Mouse (Mus musculus): ENCODE measurements at regions not wholly inside any gene's neighbourhood (a gene's known extent, or its start where the extent isn't known, plus 50 kb on each side); places are given as distances from the start of the nearest gene placed in this dataset.

GRCm38 (mm10) chr15:6934564-6934980, 59.8 kb upstream of the Osmr start:
- DNase-seq (ENCODE audit: low spot score in 2 of 2), result no peak

- no peak for DNase-seq (ENCODE audit: low spot score in 2 of 2)
Measured at GRCm38 (mm10) chr15:6941491-6941890, 66.7 kb upstream of the Osmr start.

DNA sequence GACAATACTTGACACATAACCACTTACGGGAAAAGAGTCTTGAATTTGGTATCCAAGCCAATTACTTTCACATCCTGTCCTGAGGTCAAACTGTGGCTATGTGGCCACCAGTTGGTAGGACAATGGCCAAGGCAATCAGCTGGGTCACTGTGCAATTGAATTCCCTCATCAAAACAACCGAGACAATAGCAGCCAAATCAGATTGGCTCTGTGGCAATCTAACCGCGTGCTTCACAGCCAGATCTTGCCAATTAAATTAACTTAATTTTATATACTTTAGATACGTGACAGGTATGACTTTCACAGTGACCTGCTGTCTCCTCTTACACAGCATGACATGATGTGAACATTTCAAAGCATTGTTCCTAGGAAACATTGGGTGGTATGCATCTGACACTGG, 74.5 kb upstream of the Osmr start:
- no peak for DNase-seq (ENCODE audit: low spot score in 2 of 2)

GRCm38 (mm10) chr15:6949686-6950085, 74.9 kb upstream of the Osmr start:
- DNase-seq (ENCODE audit: low spot score in 2 of 2), result no peak

DNA sequence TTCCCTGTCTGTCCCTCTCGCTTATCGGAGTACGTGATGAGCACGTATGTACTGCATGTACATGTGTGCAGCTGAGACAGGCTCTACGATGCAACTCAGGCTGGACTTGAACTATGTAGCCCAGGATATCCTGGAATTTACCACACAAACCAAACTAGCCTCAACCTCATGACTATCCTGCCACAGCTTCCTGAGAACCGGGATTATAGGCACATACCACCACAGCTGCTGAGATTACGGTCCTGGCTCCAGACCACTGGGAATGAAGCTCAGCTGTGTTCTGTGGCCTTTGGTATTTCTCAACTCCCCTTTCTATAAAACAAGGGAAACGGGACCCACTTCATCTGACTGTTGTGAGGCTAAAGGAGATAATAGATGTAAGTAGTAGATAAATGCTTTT, 75.7 kb upstream of the Osmr start:
- DNase-seq (ENCODE audit: low spot score in 2 of 2), result no peak

GRCm38 (mm10) chr15:6953556-6953955, 78.8 kb upstream of the Osmr start:
- DNase-seq (ENCODE audit: low spot score in 2 of 2), result no peak

- no peak for DNase-seq (ENCODE audit: low spot score in 2 of 2)
Measured at GRCm38 (mm10) chr15:6953970-6954791, 79.4 kb upstream of the Osmr start.

DNA sequence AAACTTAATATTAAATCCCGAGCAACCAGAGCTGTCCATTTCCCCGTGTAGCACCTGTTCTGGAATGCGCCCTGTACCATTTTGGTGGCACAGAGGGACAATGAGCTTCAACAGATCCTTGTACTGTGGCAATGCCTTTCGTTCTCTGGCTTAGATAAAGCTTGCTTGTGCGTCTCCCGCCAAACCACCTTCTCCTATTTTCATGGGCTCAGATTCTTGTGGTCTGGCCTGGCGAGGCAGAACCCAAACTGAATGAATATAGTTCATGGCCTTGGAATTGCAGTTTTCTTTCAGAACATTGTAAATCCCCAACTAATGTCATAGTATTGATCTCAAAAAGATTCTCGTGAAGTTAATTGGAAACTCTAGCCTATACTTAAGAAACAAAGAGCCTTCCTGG, 85.1 kb upstream of the Osmr start:
- no peak for DNase-seq (ENCODE audit: low spot score in 2 of 2)

- DNase-seq (ENCODE audit: low spot score in 2 of 2), result no peak
Measured at GRCm38 (mm10) chr15:6960753-6961746, 86.3 kb upstream of the Osmr start.

GRCm38 (mm10) chr15:6964635-6965034, 89.9 kb upstream of the Osmr start:
- peak; percentile 23 to 53 for DNase-seq (ENCODE audit: low spot score in 2 of 2)

GRCm38 (mm10) chr15:6965446-6965845, 90.7 kb upstream of the Osmr start:
- no peak for DNase-seq (ENCODE audit: low spot score in 2 of 2)

GRCm38 (mm10) chr15:6974410-6974809, 99.6 kb upstream of the Osmr start:
- DNase-seq (ENCODE audit: low spot score in 2 of 2), result no peak

GRCm38 (mm10) chr15:6981430-6981829, 106.7 kb upstream of the Osmr start:
- no peak for DNase-seq (ENCODE audit: low spot score in 2 of 2)

DNA sequence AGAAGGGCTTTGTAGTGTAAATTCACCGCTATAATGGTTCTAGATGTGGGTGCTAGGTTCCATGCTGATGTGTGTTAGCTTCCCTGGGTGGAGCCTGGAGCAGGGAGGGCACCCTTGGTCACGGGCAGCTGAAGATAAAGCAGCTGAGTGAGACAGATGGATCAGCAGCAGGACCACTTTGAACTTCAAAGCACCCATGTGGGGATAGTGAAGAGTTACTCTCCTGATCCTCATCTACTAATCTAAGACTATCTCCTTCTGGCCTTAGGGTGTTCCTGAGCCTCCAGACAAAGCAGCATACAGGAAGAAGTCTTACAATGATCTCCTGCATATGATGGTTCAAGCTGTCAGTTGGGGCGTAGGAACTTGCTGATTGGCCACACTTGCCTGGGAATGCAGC, 107.1 kb upstream of the Lifr start:
- no peak for DNase-seq (ENCODE audit: low spot score in 2 of 2)

DNA sequence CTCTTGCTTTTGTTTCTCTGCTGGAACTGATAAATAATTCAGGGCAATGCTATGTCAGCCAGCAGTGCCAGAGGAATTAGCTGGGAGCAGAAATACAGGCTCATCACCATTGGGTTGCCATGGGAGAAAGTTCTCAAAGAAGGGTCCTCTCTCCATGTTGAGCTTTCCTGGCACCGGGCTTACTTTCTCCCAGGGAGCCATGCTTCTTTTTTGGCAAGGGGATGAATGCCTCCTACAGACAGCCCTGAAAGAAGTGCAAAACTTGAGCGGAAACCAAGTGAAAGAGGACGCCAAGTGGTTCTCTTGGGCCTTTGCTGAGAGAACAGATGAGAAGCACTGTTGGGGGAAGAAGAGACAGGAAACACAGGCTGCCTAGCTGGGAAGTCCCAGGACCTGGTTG, 102.2 kb upstream of the Lifr start:
- DNase-seq (ENCODE audit: low spot score in 2 of 2), result peak; percentile 55 to 73

DNA sequence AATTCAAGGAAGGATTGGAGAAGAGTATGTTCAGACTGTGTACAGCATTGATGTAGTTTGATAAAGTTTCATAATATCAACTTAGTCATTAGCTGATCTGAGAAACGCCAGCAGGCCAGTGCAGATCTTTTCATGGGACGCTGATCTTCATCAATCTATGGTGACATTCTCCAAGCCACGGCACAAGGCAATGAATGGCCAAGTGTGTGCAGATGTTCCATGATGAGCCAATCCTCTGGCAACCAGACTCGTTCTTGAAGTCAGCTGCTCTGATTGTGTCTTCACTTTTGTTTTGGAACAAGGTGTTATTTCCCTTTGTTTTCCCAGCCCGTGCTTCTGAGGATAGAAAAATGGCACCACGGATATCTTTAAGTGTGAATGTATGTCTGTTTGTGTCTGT, 101.3 kb upstream of the Lifr start:
- no peak for DNase-seq (ENCODE audit: low spot score in 2 of 2)

DNA sequence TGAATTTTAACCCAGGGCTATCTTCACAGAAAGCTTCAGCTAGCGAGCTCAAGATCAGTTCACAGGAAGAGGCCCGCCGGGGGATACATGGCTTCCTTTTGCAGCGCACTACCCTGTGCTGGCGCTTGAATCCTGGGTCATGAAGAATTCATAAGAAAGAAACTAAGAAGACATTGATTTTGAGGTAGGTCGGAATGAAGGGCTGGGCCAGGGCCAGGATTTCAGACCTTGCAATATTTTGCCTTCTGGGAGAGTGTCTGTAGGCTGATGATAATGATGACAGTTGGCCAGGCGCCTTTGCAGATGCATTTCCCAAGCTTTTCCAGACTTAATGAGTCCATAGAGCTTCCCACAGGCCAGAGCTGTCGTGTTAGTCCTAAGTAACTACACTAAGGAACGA, 97.2 kb upstream of the Lifr start:
- peak; percentile 11 to 31 for DNase-seq (ENCODE audit: low spot score in 2 of 2)

DNA sequence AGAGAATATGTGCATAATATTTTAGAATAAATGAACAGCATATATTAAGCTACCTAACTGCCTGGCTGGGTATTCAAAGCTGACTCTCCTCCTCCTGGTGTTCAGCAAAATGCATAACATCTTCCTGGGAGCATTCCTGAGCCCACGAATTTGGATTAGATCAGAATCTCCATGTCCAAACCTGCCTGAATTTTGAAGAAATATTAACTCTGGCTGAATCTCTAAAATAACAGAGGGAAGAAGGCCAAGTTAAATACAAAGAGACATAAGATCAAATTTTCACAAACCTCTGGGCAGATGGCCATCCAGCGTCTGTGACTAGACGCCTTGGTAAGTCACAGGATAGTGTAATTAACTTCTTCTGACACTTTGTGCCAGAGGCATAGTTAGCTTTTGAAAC, 95.2 kb upstream of the Lifr start:
- no peak for DNase-seq (ENCODE audit: low spot score in 2 of 2)

- no peak for DNase-seq (ENCODE audit: low spot score in 2 of 2)
Measured at GRCm38 (mm10) chr15:6997871-6998270, 92.5 kb upstream of the Lifr start.

- DNase-seq (ENCODE audit: low spot score in 2 of 2), result no peak
Measured at GRCm38 (mm10) chr15:6998576-6999070, 91.8 kb upstream of the Lifr start.

DNA sequence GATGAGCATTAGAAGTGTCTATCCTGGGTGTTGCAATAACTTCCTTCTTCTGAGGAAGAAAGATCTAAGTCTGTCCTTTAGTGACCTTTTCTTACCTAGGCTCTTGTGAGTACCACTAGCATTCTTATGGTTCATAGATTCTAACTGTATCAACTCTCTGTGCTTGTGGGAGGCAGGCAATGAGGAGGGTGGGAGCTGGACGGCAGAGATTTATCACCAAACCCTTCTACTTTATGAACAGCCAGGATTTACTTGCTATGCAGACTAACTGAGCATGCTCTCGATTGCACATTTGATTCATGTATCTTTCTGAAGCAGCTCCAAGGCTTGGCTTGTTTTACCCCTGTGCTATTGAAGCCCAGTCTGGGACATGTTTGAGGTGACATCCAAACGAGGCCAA, 90.7 kb upstream of the Lifr start:
- DNase-seq (ENCODE audit: low spot score in 2 of 2), result no peak

- DNase-seq (ENCODE audit: low spot score in 2 of 2), result no peak
Measured at GRCm38 (mm10) chr15:7002226-7002625, 88.2 kb upstream of the Lifr start.

All from layer of hippocampus, adult 18-20 months (tissue).